Mouse (Mus musculus): Measurements from ENCODE around the gene Ubc.

DNA sequence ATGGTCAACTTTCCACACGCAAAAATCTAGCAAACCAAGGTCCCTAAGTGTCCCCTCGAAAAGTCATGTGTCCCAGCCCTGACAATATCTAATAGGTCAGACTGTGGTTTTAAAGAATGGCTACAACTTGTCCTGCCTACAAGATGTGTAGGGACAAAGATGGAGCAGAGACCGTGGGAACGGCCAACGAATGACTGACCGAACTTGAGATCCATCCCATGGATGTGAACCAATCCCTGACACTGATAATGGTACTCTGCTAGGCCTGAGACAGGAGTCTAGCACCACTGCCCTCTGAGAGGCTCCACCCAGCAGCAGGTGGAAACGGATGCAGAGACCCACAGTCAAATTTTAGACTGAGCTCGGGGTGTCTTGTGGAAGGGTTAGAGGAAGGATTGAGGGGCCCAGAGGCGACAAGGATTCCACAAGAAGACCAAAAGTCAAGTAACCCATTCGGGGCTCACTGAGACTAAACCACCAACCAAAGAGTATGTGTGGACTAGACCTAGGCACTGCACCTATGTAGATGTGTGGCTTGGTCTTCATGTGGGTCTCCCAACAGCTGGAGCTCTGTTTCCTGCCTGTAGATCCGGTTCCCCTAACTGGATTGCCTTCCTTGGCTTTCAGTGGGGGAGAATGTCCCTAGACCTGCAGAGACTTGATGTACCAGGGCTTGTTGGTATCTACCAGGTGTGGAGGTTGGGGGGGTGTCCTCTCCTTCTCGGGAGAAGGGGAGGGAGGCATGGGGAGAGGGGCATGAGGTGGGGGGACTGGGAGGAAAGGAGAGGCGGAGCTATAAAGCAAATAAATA, 17.2 kb upstream of the Ubc start:
- TF ChIP-seq POLR2A (IDR thresholded peaks at IDR 0.05; ENCODE audit: low read depth, low read length) (no peak), CTCF (IDR thresholded peaks at IDR 0.05; ENCODE audit: extremely low read depth, insufficient read length, insufficient replicate concordance, low read depth, low read length) (no peak)

Measured in small intestine, adult 2 months (tissue).